Mouse (Mus musculus) midbrain, embryonic 16.5 days (tissue): ENCODE measurements around the gene Tbxas1. TPM values are rescaled to one million over a fixed set of nuclear protein-coding genes. Genes with fewer than 3 reads are reported as not detected.

Experiments
- ATAC-seq: fragments of 200-750 bp; cut with Nextera tagmentation; 2 replicates; pipeline ENCODE4 v1.8.0; 2017; ENCODE audit warnings: moderate TSS enrichment
- H3K27ac ChIP-seq: fragments of 300-500 bp; sonication (generic); 2 replicates; pipeline ENCODE4 v1.5.1; 2014; ENCODE audit warnings: mild to moderate bottlenecking, low read length, mixed read lengths
- H3K27me3 ChIP-seq: fragments of 300-500 bp; sonication (generic); 2 replicates; pipeline ENCODE4 v1.6.1; 2014; ENCODE audit warnings: low read depth, low read length, mixed read lengths; ENCODE audit not compliant: control insufficient read depth, insufficient read depth
- H3K36me3 ChIP-seq: fragments of 300-500 bp; sonication (generic); 2 replicates; pipeline ENCODE4 v1.6.1; 2014; ENCODE audit warnings: mild to moderate bottlenecking, low read length, moderate library complexity, mixed read lengths; ENCODE audit not compliant: control insufficient read depth, insufficient read depth
- H3K4me1 ChIP-seq: fragments of 300-500 bp; sonication (generic); 2 replicates; pipeline ENCODE4 v1.6.1; 2014; ENCODE audit warnings: mild to moderate bottlenecking, low read length, mixed read lengths; ENCODE audit not compliant: control insufficient read depth, insufficient read depth
- H3K4me2 ChIP-seq: fragments of 300-500 bp; sonication (generic); 2 replicates; pipeline ENCODE4 v1.6.1; 2014; ENCODE audit warnings: mild to moderate bottlenecking, low read length, mixed read lengths
- H3K4me3 ChIP-seq: fragments of 300-500 bp; sonication (generic); 2 replicates; pipeline ENCODE4 v1.5.1; 2014; ENCODE audit warnings: low read depth, mild to moderate bottlenecking, low read length, moderate library complexity, mixed read lengths
- H3K9ac ChIP-seq: fragments of 300-500 bp; sonication (generic); 2 replicates; pipeline ENCODE4 v1.6.1; 2014; ENCODE audit warnings: low read depth, low read length, mixed read lengths
- H3K9me3 ChIP-seq: fragments of 300-500 bp; sonication (generic); replicated peaks from 2 replicates; pipeline ENCODE4 v1.6.1; 2014; ENCODE audit warnings: mild to moderate bottlenecking, low read length, mixed read lengths; ENCODE audit not compliant: control insufficient read depth, poor library complexity, severe bottlenecking
- WGBS: fragments of 180-500 bp; shearing (Covaris S2); extraction: QIAGEN DNeasy Blood & Tissue Kit; methylation state at CpG from one replicate; pipeline ENCODE4 v1.1.7; 2014; 5-methylcytosine and 5-hydroxymethylcytosine counted together
- polyA plus RNA-seq: library from polyadenylated mRNA; unstranded; fragments of >200 nt; fragmentation: Nextera tagmentation; extraction: Ambion mirVana; gene quantifications from 2 replicates; pipeline ENCODE4 v1.2.1, GENCODE M21; 2015

Tbxas1 gene
- polyA plus RNA-seq, 1 experiment from 2014 or later = 1.8 TPM

DNA sequence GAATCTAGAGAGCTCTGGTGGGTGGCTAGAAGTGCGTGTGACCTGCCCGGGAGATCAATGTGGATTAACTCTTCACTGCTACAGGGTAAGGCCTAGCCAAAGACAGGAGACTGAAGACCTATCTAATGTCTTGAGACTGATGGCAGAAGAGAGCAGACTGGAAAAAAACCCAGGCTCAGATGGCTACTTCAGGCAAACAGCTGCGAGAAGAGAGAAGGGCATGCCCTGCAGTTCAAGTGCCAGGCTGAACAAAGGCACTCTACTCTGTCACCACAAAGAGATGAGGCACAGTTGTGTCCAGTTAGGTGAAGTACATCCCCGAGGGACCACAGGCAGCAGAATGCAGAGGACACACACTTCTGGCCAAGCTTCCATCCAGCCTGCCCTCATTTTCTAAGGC is 37.1 kb upstream of the Tbxas1 start:
- Histone ChIP-seq H3K4me2 (no peak overlapping the region), H3K36me3 (no peaks in the 10 kb centered on the region), H3K27me3 (no peaks in the 10 kb centered on the region), H3K4me1 (peaks cover 12% of the 10 kb centered on the region; the same call in 1 of the 2 replicates), H3K9ac (no peak overlapping the region), H3K27ac (no peak overlapping the region), H3K4me3 (no peak overlapping the region), H3K9me3 (no peaks in the 10 kb centered on the region)
- ATAC-seq = no peak
- 72% methylated on average over 4 of the region's 4 CpGs for WGBS

DNA sequence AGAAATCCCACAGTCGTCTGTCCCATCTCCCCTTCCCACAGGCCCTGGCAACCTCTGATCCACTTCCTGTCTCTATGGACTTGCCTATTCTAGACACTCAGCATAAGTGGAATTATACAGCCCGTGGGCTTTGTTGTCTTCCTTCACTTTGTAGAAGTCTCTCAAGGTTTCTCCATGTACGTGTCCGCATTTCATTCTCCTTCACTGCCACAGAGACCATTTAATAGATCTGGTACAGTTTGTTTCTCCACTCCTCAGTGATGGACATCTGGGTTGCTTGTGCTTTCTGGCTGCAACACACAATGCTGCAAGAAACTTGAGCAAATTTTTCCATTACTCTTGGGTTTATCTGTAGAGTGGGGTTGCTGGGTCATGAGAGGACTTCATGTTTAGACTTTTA is 35.3 kb upstream of the Tbxas1 start:
- Histone ChIP-seq H3K9me3 (no peaks in the 10 kb centered on the region), H3K4me2 (no peak overlapping the region), H3K9ac (no peak overlapping the region), H3K4me3 (no peak overlapping the region), H3K27me3 (no peaks in the 10 kb centered on the region), H3K27ac (no peak overlapping the region), H3K4me1 (peaks cover 12% of the 10 kb centered on the region; the same call in 1 of the 2 replicates), H3K36me3 (no peaks in the 10 kb centered on the region)
- ATAC-seq = no peak
- WGBS = 45% methylated on average over 4 of the region's 4 CpGs

DNA sequence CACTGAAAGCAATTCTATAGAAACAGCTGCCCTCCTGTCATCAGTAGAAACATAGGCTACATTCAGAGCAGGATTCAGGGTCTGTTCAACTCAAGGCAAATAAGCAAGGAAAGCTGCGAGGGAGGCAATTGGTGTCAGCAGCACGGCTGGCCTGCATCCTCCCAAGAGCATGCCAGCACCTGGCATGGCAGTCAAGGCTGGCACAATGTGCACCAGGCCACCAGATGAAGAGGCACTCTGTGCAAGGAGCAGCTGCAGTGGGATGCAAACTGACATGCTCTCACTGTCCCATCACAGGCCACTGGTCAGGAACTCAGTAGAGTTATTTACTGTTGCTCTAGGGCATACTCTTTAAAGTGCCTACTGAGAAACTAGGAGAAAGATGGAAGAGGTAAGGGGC is 34.8 kb upstream of the Tbxas1 start:
- peaks cover 12% of the 10 kb centered on the region; the same call in 1 of the 2 replicates for H3K4me1 ChIP-seq
- no peak overlapping the region for H3K4me2 ChIP-seq
- no peak overlapping the region for H3K9ac ChIP-seq
- 77% methylated on average over 2 of the region's 2 CpGs for WGBS
- no peaks in the 10 kb centered on the region for H3K36me3 ChIP-seq
- no peaks in the 10 kb centered on the region for H3K27me3 ChIP-seq
- ATAC-seq = peak; percentile 43
- no peaks in the 10 kb centered on the region for H3K9me3 ChIP-seq
- no peak overlapping the region for H3K4me3 ChIP-seq
- H3K27ac ChIP-seq = no peak overlapping the region

DNA sequence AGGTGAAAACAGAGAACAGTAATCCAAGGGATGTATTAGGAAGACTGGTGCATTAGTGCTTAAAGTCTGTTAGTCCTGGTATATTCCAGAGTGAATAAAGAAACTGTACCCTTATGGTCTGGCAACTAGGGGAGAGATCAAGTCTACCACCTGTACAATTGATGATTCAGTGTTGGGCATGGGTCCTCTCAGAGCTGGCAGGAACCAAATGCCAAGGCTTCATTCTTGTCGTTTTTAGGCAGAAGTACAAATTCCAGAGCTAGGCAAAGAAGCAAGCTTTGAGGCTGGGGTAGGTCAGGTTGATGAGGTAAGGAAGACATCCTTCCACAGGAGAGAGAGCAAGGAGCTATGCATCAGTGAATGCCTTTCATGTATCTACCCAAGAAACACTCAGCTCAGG is 34.4 kb upstream of the Tbxas1 start:
- H3K27me3 ChIP-seq = no peaks in the 10 kb centered on the region
- no peaks in the 10 kb centered on the region for H3K9me3 ChIP-seq
- no peak overlapping the region for H3K4me2 ChIP-seq
- H3K9ac ChIP-seq = no peak overlapping the region
- H3K4me1 ChIP-seq = peaks cover 16% of the 10 kb centered on the region; the same call in 1 of the 2 replicates
- no peak overlapping the region for H3K4me3 ChIP-seq
- WGBS = 82% methylated on average over 1 of the region's 1 CpGs
- no peaks in the 10 kb centered on the region for H3K36me3 ChIP-seq
- no peak overlapping the region for H3K27ac ChIP-seq
- ATAC-seq = no peak

DNA sequence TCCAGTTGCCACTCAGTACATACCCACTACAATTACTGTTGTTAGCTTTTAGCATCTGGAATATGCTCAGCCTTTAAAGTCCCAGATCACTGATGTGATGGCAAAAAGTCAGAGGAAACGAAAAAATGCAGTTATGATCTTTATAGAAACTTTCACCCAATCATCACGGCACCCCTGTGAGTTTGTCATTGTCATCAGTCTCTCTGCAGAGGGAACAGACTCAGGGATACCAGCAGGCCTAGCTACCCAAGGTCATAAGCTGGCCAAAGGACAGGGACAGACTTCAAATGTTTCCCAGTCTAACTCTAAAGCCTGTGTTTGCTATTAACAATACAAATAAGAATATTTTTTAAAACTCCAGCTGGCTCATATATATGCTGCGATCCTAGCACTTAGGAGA is 33.7 kb upstream of the Tbxas1 start:
- no peak for ATAC-seq
- WGBS = 85% methylated on average over 3 of the region's 3 CpGs
- Histone ChIP-seq H3K9ac (no peak overlapping the region), H3K4me3 (no peak overlapping the region), H3K27me3 (no peaks in the 10 kb centered on the region), H3K4me1 (peaks cover 23% of the 10 kb centered on the region), H3K27ac (no peak overlapping the region), H3K4me2 (no peak overlapping the region), H3K9me3 (no peaks in the 10 kb centered on the region), H3K36me3 (no peaks in the 10 kb centered on the region)

DNA sequence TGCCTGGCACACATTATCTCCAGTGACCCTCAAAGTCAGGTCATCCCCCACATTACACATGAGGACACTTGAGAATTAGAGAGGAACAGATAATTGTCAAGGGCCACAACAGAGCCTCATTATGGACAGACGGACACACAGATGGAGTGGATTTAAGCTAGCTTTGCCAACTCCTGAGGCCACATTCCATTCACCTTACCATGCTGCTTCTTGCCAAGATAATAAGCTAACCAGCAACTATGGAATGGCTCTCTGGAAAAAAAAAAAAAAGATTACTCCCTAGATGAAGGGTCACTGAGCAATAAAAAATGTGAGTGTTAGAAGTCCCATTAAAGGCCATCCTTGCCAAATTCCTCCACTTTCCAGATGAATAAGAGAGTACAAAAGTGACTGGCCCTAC is 30.1 kb upstream of the Tbxas1 start:
- H3K4me2 ChIP-seq = no peak overlapping the region
- H3K4me3 ChIP-seq = no peak overlapping the region
- H3K27ac ChIP-seq = no peak overlapping the region
- no peak overlapping the region for H3K9ac ChIP-seq
- no peaks in the 10 kb centered on the region for H3K27me3 ChIP-seq
- H3K4me1 ChIP-seq = peaks cover 50% of the 10 kb centered on the region
- no peaks in the 10 kb centered on the region for H3K9me3 ChIP-seq
- no peak for ATAC-seq
- H3K36me3 ChIP-seq = no peaks in the 10 kb centered on the region
- WGBS = 58% methylated on average over 1 of the region's 1 CpGs

DNA sequence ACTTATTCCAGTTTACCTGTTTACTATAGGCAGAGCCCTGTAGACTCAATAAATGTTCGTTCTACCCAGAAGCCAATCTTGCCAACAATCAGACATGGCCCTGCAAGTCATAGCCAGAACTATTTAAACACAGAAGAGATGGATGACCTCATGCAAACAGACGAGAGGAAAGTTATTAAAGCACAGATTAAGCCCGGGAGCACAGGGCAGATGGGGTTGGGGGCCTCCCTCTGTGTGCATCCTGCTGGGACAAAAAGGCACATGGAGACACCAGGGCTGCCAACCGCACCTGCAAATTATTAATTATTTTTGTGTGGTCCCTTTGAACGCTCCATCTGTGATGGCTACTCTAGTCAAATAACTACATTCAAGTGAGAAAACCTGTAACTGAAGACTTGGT is 29.3 kb upstream of the Tbxas1 start:
- no peak for ATAC-seq
- Histone ChIP-seq H3K4me1 (peaks cover 44% of the 10 kb centered on the region), H3K36me3 (no peaks in the 10 kb centered on the region), H3K9me3 (no peaks in the 10 kb centered on the region), H3K27me3 (no peaks in the 10 kb centered on the region), H3K4me3 (no peak overlapping the region), H3K4me2 (no peak overlapping the region), H3K9ac (no peak overlapping the region), H3K27ac (no peak overlapping the region)
- 48% methylated on average over 5 of the region's 5 CpGs for WGBS

DNA sequence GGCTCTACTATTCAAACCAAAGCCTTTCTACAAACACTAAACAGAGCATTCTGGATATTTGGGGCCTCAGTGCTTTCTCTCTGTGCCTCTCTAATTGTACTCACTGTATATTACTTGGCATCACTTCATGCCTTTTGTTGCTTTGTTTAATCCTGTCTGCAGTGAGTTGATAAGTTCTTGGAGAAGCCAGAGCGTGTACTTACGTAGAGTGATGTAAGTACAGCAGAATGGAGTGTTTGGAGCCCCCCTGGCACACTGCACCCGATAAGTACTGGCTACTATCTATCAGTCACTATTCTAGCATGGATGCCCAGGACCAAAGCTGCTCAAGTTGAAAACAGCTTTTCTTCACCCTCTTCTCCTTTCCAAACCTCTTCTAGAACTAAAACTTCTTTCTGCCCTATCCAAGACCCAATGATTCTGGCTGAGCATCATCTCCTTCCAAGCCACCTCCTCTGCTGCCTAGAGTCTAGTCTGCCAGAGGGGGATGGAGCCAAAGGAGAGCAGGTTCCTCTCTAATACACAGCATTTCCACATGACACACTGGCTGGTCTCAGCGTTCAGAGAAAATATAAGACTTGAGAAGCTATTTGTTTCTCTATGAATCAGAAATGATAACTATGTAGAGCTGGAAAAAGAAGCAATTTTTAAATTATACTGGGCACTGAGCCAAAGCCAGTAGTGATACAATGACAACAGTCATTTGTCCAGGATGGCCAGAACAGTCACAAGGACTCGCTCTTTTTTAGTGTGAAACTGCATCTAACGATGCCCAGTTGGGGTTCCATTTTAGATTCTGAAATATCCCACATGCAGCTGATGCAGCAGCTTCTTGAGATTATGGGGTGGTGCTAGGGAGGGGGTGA is 28.6 kb upstream of the Tbxas1 start:
- Histone ChIP-seq H3K9ac (no peak overlapping the region), H3K27ac (peak overlapping the region; percentile 44), H3K27me3 (no peaks in the 10 kb centered on the region), H3K9me3 (no peaks in the 10 kb centered on the region), H3K36me3 (no peaks in the 10 kb centered on the region), H3K4me3 (no peak overlapping the region), H3K4me2 (no peak overlapping the region), H3K4me1 (peaks cover 40% of the 10 kb centered on the region)
- 62% methylated on average over 6 of the region's 6 CpGs for WGBS
- no peak for ATAC-seq

DNA sequence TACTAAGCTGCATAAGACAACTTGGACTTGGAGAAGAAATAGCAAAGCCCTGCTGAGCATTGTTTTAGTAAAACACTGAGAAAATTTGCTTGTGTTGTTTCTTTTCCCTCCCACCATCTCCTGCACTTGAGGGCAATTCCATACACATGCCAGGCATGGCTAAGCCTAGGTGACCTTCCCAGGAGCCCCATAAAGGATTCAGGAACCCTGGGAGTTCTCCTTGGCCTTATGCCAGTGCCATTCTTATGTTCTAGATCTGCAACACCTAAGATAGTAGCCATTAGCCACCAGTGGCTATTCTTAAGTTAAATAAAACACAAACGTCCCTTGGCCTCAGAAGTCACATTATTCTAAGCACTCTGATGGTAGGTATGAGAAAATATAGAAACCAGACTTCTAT is 27.8 kb upstream of the Tbxas1 start:
- H3K27me3 ChIP-seq = no peaks in the 10 kb centered on the region
- H3K4me3 ChIP-seq = no peak overlapping the region
- no peak overlapping the region for H3K27ac ChIP-seq
- ATAC-seq = no peak
- 67% methylated on average over 1 of the region's 1 CpGs for WGBS
- H3K9ac ChIP-seq = no peak overlapping the region
- H3K36me3 ChIP-seq = no peaks in the 10 kb centered on the region
- no peak overlapping the region for H3K4me2 ChIP-seq
- peaks cover 48% of the 10 kb centered on the region for H3K4me1 ChIP-seq
- H3K9me3 ChIP-seq = no peaks in the 10 kb centered on the region
